Mouse (Mus musculus) intestine, embryonic 14.5 days (tissue): ENCODE measurements at regions not wholly inside any gene's neighbourhood (a gene's known extent, or its start where the extent isn't known, plus 50 kb on each side); places are given as distances from the start of the nearest gene placed in this dataset.

Experiments used
- ATAC-seq: fragments of 200-750 bp; cut with Nextera tagmentation; replicated peaks from 2 replicates; pipeline ENCODE4 v1.8.0; 2017; ENCODE audit warnings: low read depth, moderate number of reproducible peaks, moderate TSS enrichment, moderate library complexity; ENCODE audit not compliant: low FRiP score, low TSS enrichment
- DNase-seq: peaks from one replicate; pipeline ENCODE4 v3.0.0-alpha.2; 2018; ENCODE audit warnings: low spot score
- H3K27ac ChIP-seq: fragments of 300-500 bp; sonication (generic); 2 replicates; pipeline ENCODE4 v1.5.1; 2014; ENCODE audit warnings: low read depth, mild to moderate bottlenecking, control low read depth
- H3K27me3 ChIP-seq: fragments of 300-500 bp; sonication (generic); replicated peaks from 2 replicates; pipeline ENCODE4 v1.6.1; 2014; ENCODE audit warnings: low read length, control low read depth; ENCODE audit not compliant: control insufficient read depth, insufficient read depth
- H3K36me3 ChIP-seq: fragments of 300-500 bp; sonication (generic); 2 replicates; pipeline ENCODE4 v1.6.1; 2014; ENCODE audit warnings: low read length, control low read depth; ENCODE audit not compliant: control insufficient read depth, insufficient read depth
- H3K4me1 ChIP-seq: fragments of 300-500 bp; sonication (generic); replicated peaks from 2 replicates; pipeline ENCODE4 v1.6.1; 2014; ENCODE audit warnings: low read length, control low read depth, mixed read lengths; ENCODE audit not compliant: control insufficient read depth, insufficient read depth
- H3K4me2 ChIP-seq: fragments of 300-500 bp; sonication (generic); 2 replicates; pipeline ENCODE4 v1.6.1; 2014; ENCODE audit warnings: low read length
- H3K4me3 ChIP-seq: fragments of 300-500 bp; sonication (generic); 2 replicates; pipeline ENCODE4 v1.5.1; 2014; ENCODE audit warnings: low read depth, low read length, control low read depth, mixed read lengths
- H3K9ac ChIP-seq: fragments of 300-500 bp; sonication (generic); 2 replicates; pipeline ENCODE4 v1.6.1; 2014; ENCODE audit warnings: mild to moderate bottlenecking, low read length
- H3K9me3 ChIP-seq: fragments of 300-500 bp; sonication (generic); 2 replicates; pipeline ENCODE4 v1.6.1; 2016; ENCODE audit warnings: low read length, control low read depth; ENCODE audit not compliant: control insufficient read depth
- WGBS: fragments of 180-500 bp; shearing (Covaris S2); extraction: QIAGEN DNeasy Blood & Tissue Kit; methylation state at CpG from one replicate; pipeline ENCODE4 v1.1.7; 2014; 5-methylcytosine and 5-hydroxymethylcytosine counted together

GRCm38 (mm10) chr6:11727806-11728205, 179.5 kb downstream of the Ndufa4 start:
- 75% methylated on average over 1 of the region's 1 CpGs for WGBS

GRCm38 (mm10) chr6:11727370-11727769, 179.9 kb downstream of the Ndufa4 start:
- no peak overlapping the region for H3K9ac ChIP-seq
- DNase-seq (no peak), ATAC-seq (no peak)
- WGBS: 51% methylated on average over 5 of the region's 5 CpGs
- no peaks in the 10 kb centered on the region for H3K9me3 ChIP-seq
- H3K4me3 ChIP-seq: no peak overlapping the region
- H3K4me2 ChIP-seq: no peak overlapping the region
- H3K4me1 ChIP-seq: no peaks in the 10 kb centered on the region
- H3K27me3 ChIP-seq: no peaks in the 10 kb centered on the region
- H3K36me3 ChIP-seq: no peaks in the 10 kb centered on the region
- H3K27ac ChIP-seq: no peak overlapping the region

More at GRCm38 (mm10) chr6:11727806-11728205, 179.5 kb downstream of the Ndufa4 start:
- no peak overlapping the region for H3K9ac ChIP-seq
- no peak for ATAC-seq
- H3K4me1 ChIP-seq: no peaks in the 10 kb centered on the region
- no peaks in the 10 kb centered on the region for H3K27me3 ChIP-seq
- DNase-seq: no peak
- H3K9me3 ChIP-seq: no peaks in the 10 kb centered on the region
- no peak overlapping the region for H3K4me3 ChIP-seq
- H3K36me3 ChIP-seq: no peaks in the 10 kb centered on the region
- H3K27ac ChIP-seq: no peak overlapping the region
- no peak overlapping the region for H3K4me2 ChIP-seq

- WGBS: 86% methylated on average over 2 of the region's 2 CpGs
- H3K9ac ChIP-seq: no peak overlapping the region
- H3K36me3 ChIP-seq: no peaks in the 10 kb centered on the region
- no peaks in the 10 kb centered on the region for H3K4me1 ChIP-seq
- no peaks in the 10 kb centered on the region for H3K27me3 ChIP-seq
- DNase-seq (no peak), ATAC-seq (no peak)
- no peak overlapping the region for H3K4me3 ChIP-seq
- no peak overlapping the region for H3K4me2 ChIP-seq
- no peak overlapping the region for H3K27ac ChIP-seq
- H3K9me3 ChIP-seq: no peaks in the 10 kb centered on the region
Measured at GRCm38 (mm10) chr6:11723519-11723918, 183.8 kb downstream of the Ndufa4 start.

- no peak for DNase-seq
- H3K9ac ChIP-seq: no peak overlapping the region
Measured at GRCm38 (mm10) chr6:11720274-11720673, 187.0 kb downstream of the Ndufa4 start.

GRCm38 (mm10) chr6:11710581-11710980, 196.7 kb downstream of the Ndufa4 start:
- Histone ChIP-seq H3K9ac (no peak overlapping the region), H3K27me3 (no peaks in the 10 kb centered on the region), H3K36me3 (no peaks in the 10 kb centered on the region), H3K4me2 (no peak overlapping the region), H3K9me3 (no peaks in the 10 kb centered on the region), H3K4me1 (no peaks in the 10 kb centered on the region), H3K4me3 (no peak overlapping the region), H3K27ac (no peak overlapping the region)
- 87% methylated on average over 2 of the region's 2 CpGs for WGBS
- ATAC-seq (no peak), DNase-seq (no peak)

More at GRCm38 (mm10) chr6:11720274-11720673, 187.0 kb downstream of the Ndufa4 start:
- no peaks in the 10 kb centered on the region for H3K36me3 ChIP-seq
- H3K9me3 ChIP-seq: no peaks in the 10 kb centered on the region
- no peaks in the 10 kb centered on the region for H3K4me1 ChIP-seq
- H3K4me3 ChIP-seq: no peak overlapping the region
- 69% methylated on average over 4 of the region's 4 CpGs for WGBS
- no peaks in the 10 kb centered on the region for H3K27me3 ChIP-seq
- no peak for ATAC-seq
- H3K27ac ChIP-seq: no peak overlapping the region
- no peak overlapping the region for H3K4me2 ChIP-seq

- Histone ChIP-seq H3K27ac (no peak overlapping the region), H3K4me2 (no peak overlapping the region), H3K9ac (no peak overlapping the region), H3K36me3 (no peaks in the 10 kb centered on the region), H3K27me3 (no peaks in the 10 kb centered on the region), H3K4me1 (no peaks in the 10 kb centered on the region), H3K4me3 (no peak overlapping the region), H3K9me3 (no peaks in the 10 kb centered on the region)
- DNase-seq (no peak), ATAC-seq (no peak)
Measured at GRCm38 (mm10) chr6:11709465-11709864, 197.8 kb downstream of the Ndufa4 start.
